21 mouse cellular contexts compared by ENCODE assay signal in genomic region chr17:43276220-43276619, GRCm38 (mm10). TPM values are rescaled to one million over a fixed set of nuclear protein-coding genes. Genes with fewer than 3 reads are reported as not detected.
A peak's percentile ranks its signal among the peaks of the same experiment; 100 is the strongest.
DNase-seq lines count a peak whose midpoint lies in the region; ATAC-seq and TF ChIP-seq lines count a peak whose summit lies in the region.
"Had no signal": no experiment of that assay in that cellular context is flagged by ENCODE, and none has a peak within 500 bp of the region (broad histone marks: within the 10 kb centered on the region; RNA-seq: fewer than 3 reads in every experiment).

No protein-coding gene starts in this region.

- no peaks in the 10 kb centered on the region for H3K9me3 ChIP-seq in intestine, embryonic 14.5 days (ENCODE audit: control insufficient read depth, low read length)
- no peaks in the 10 kb centered on the region for H3K9me3 ChIP-seq in intestine, postnatal 0 days (ENCODE audit: control insufficient read depth)
- H3K9me3 ChIP-seq: embryonic facial prominence, embryonic 12.5 days; forebrain, embryonic 12.5 days; heart, embryonic 12.5 days; hindbrain, embryonic 10.5 days had no signal

- no peak overlapping the region for H3K4me2 ChIP-seq in intestine, embryonic 14.5 days (ENCODE audit: low read length)
- peak overlapping the region; percentile 24; the same call in 1 of the 2 replicates for H3K4me2 ChIP-seq in intestine, postnatal 0 days (replicated peaks; ENCODE audit: low read depth)
- H3K4me2 ChIP-seq: embryonic facial prominence, embryonic 12.5 days; forebrain, embryonic 12.5 days; heart, embryonic 12.5 days had no signal

- H3K36me3 ChIP-seq in kidney, adult 2 months (ENCODE audit: control insufficient read depth, insufficient read depth, low read length), result no peaks in the 10 kb centered on the region
- H3K36me3 ChIP-seq in intestine, embryonic 14.5 days (ENCODE audit: control insufficient read depth, insufficient read depth, low read length), result no peaks in the 10 kb centered on the region
- H3K36me3 ChIP-seq in intestine, postnatal 0 days (ENCODE audit: control insufficient read depth, insufficient read depth), result no peaks in the 10 kb centered on the region
- H3K36me3 ChIP-seq: embryonic facial prominence, embryonic 12.5 days; forebrain, embryonic 12.5 days; heart, embryonic 12.5 days; hindbrain, embryonic 10.5 days had no signal

- H3K27ac ChIP-seq in kidney, adult 2 months (ENCODE audit: insufficient read depth, low read depth, low read length), result peak overlapping the region; percentile 98
- no peak overlapping the region for H3K27ac ChIP-seq in intestine, embryonic 14.5 days (ENCODE audit: low read depth)
- peak overlapping the region; percentile 55; the same call in 1 of the 2 replicates for H3K27ac ChIP-seq in intestine, postnatal 0 days (ENCODE audit: low read depth, low read length)
- H3K27ac ChIP-seq: embryonic facial prominence, embryonic 12.5 days; forebrain, embryonic 12.5 days; hindbrain, embryonic 10.5 days had no signal

- no peak overlapping the region for H3K4me3 ChIP-seq in kidney, adult 2 months (ENCODE audit: insufficient read depth, low read depth, low read length)
- no peak overlapping the region for H3K4me3 ChIP-seq in intestine, embryonic 14.5 days (ENCODE audit: low read depth, low read length)
- no peak overlapping the region for H3K4me3 ChIP-seq in intestine, postnatal 0 days (ENCODE audit: low read depth, low read length)
- H3K4me3 ChIP-seq: embryonic facial prominence, embryonic 12.5 days; forebrain, embryonic 12.5 days; heart, embryonic 12.5 days; hindbrain, embryonic 10.5 days had no signal

- peak; percentile 62 for DNase-seq in kidney, adult 2 months
- DNase-seq in kidney, adult 11 months, result no peak
- peak; percentile 12 for DNase-seq in kidney, postnatal 14 days
- DNase-seq in kidney, postnatal 10 days, result no peak
- no peak for DNase-seq in intestine, embryonic 14.5 days (ENCODE audit: low spot score)
- DNase-seq in embryo, embryonic 9.5 days (ENCODE audit: extremely low spot score), result no peak
- DNase-seq: adrenal gland, postnatal 10 days; cerebellum, adult 11 months; cerebellum, adult 8-10 months; cerebellum, postnatal 14 days; embryo, embryonic 11 days; forebrain, postnatal 0 days; gastrocnemius, postnatal 25 days had no signal

- no peaks in the 10 kb centered on the region for H3K27me3 ChIP-seq in kidney, adult 2 months (replicated peaks; ENCODE audit: control insufficient read depth, insufficient read depth, low read length)
- no peaks in the 10 kb centered on the region for H3K27me3 ChIP-seq in intestine, embryonic 14.5 days (replicated peaks; ENCODE audit: control insufficient read depth, insufficient read depth, low read length)
- H3K27me3 ChIP-seq in intestine, postnatal 0 days (replicated peaks; ENCODE audit: control insufficient read depth, insufficient read depth, low read length), result no peaks in the 10 kb centered on the region
- H3K27me3 ChIP-seq: embryonic facial prominence, embryonic 12.5 days; forebrain, embryonic 12.5 days; heart, embryonic 12.5 days had no signal

- WGBS in kidney, adult 2 months, result 58% methylated on average over 6 of the region's 6 CpGs
- WGBS in intestine, embryonic 14.5 days, result 62% methylated on average over 6 of the region's 6 CpGs
- 39% methylated on average over 6 of the region's 6 CpGs for WGBS in intestine, postnatal 0 days

- no peak for TF ChIP-seq CTCF in kidney, adult 2 months (conservative IDR thresholded peaks at IDR 0.05; ENCODE audit: insufficient read depth, insufficient read length, low read depth, low read length)
- TF ChIP-seq CTCF in intestine, postnatal 0 days (IDR thresholded peaks at IDR 0.05; ENCODE audit: low read depth), result no peak

- 0 out of 2 replicates have a peak, but pooled peaks have one; percentile 50 for ATAC-seq in intestine, embryonic 14.5 days (replicated peaks; ENCODE audit: low FRiP score, low TSS enrichment, low read depth)
- peak; percentile 92 for ATAC-seq in intestine, postnatal 0 days

- TF ChIP-seq POLR2A in kidney, adult 2 months (IDR thresholded peaks at IDR 0.05; ENCODE audit: low read depth, low read length), result no peak

- H3K4me1 ChIP-seq in kidney, adult 2 months (ENCODE audit: control insufficient read depth, insufficient read depth, low read length), result peaks cover 12% of the 10 kb centered on the region
- no peaks in the 10 kb centered on the region; the same call in 1 of the 2 replicates for H3K4me1 ChIP-seq in intestine, embryonic 14.5 days (replicated peaks; ENCODE audit: control insufficient read depth, insufficient read depth, low read length)
- H3K4me1 ChIP-seq in intestine, postnatal 0 days (replicated peaks; ENCODE audit: control insufficient read depth, insufficient read depth, low read length), result no peaks in the 10 kb centered on the region
- H3K4me1 ChIP-seq: embryonic facial prominence, embryonic 12.5 days; forebrain, embryonic 12.5 days; hindbrain, embryonic 10.5 days had no signal

- H3K9ac ChIP-seq in intestine, embryonic 14.5 days (ENCODE audit: low read length), result no peak overlapping the region
- no peak overlapping the region for H3K9ac ChIP-seq in intestine, postnatal 0 days (ENCODE audit: low read depth, low read length)
- H3K9ac ChIP-seq: embryonic facial prominence, embryonic 12.5 days; forebrain, embryonic 12.5 days; forebrain, postnatal 0 days; heart, embryonic 12.5 days had no signal

RNA-seq across cellular contexts. Expression of gene Adgrf1, which starts 6.1 kb away (rescaled TPM):
- 0.92 and 1.8 TPM in 2 replicates for polyA plus RNA-seq in kidney, adult 2 months (2012; rRNA removed)
- 0.14 TPM in 1 of 2 replicates, not detected in the other for polyA plus RNA-seq in intestine, embryonic 14.5 days (2014; fragmentation: Nextera tagmentation; extraction: Ambion mirVana)
- 0.38 and 0.55 TPM in 2 replicates for polyA plus RNA-seq in intestine, postnatal 0 days (2015; fragmentation: Nextera tagmentation; extraction: Ambion mirVana)
- polyA plus RNA-seq: brain, embryonic 14.5 days; C2C12; embryonic facial prominence, embryonic 12.5 days; forebrain, embryonic 12.5 days; forebrain, postnatal 0 days; heart, embryonic 12.5 days; heart, embryonic 16.5 days; hindbrain, embryonic 10.5 days had no signal

Comparison
In these comparisons a context has a peak if more than half of its experiments do, and no peak if none do; other contexts are left out.
1. DNase-seq: peak in kidney, adult 2 months (single experiment) and kidney, postnatal 14 days (single experiment); none in kidney, adult 11 months (single experiment), kidney, postnatal 10 days (single experiment), intestine, embryonic 14.5 days (single experiment) and embryo, embryonic 9.5 days (single experiment).